Mouse (Mus musculus): ENCODE measurements at regions not wholly inside any gene's neighbourhood (a gene's known extent, or its start where the extent isn't known, plus 50 kb on each side); places are given as distances from the start of the nearest gene placed in this dataset.

DNA sequence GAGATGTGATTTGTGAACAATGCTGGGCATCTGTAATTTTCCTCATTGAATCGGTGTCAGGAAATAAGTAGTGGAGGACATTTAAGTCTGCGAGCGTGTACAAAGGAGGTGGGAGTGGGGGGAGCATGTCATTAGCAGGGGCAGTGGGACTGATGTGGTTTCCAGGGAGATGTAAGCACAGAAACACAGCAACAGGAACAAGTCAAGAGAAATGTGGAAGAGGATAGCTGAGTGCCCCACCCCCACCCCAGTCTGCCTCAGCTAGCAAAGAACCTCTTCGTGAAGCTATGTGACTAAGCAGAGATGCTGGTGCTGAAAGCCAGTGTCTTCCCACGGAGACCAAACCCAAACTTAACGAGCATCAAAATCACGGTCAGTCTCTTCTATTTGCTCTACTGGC, 151.9 kb downstream of the Drd1 start:
- no peak for DNase-seq (ENCODE audit: low read depth, low spot score)

DNA sequence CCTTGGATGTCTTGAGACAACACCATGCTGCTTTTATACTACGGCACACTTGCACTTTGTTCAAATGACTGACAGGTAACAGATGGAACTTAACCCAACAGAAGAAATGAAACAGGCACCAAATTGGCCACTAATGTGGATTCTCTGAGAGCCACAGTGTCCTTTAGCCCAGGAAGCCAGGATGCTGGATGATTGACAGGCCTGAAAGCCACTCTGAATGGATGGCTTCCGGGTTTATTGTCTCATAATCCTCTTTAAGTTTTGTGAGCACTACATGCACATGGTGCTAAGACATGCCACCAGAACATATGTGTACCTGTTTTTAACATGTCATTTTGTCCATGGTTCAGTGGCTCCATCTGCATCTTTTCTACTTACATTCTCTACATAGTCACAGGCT, 152.7 kb downstream of the Drd1 start:
- no peak for DNase-seq (ENCODE audit: low read depth, low spot score)

DNA sequence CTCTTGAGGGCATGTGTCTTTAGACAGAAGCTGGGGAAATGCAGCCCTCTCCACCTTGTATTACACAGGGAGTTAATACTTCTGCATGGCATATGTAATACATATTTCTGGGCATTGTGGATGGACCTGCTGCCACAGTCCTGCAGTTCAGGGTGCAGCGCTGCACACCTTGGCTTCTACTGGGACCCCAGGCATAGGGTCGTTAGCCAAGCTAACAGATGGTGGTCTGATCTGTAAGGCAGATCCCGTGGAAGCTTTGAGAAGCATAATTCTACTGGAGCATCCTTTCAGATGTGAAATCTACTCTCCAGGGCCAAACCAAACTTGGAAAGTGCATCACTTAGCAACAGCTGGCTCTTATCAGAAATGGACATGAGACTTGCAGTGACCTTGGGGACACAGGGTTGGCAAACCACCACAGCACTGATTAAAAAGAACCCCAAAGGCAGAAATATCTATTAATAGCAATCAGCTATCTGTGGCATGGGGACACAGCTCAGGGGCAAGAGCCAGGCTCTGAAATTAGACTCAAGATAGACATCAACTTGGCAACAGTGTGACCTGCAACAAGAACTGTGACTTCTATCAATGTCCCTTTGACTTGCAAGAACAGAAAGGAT, 155.0 kb downstream of the Drd1 start:
- DNase-seq (ENCODE audit: low read depth, low spot score): no peak

DNA sequence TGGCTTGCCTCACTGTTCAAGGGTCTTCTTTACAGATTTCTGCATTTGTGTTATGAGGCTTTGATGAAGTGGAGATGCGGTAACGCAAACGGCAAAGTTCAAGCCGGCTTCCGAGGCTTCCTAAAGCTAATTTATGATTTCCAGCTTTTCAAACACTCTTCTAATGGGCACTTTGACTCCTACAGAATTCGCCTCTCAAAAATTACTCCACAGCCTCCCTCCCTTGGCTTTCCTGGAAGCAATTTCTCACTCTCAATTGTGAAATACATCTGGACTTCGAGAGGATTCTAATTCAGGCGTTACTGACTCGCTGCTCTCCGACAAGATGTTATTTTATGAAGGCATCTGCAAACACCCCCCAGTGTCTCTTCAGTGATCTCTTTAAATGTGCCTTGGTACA, 157.2 kb downstream of the Drd1 start:
- DNase-seq (ENCODE audit: low read depth, low spot score): no peak

DNA sequence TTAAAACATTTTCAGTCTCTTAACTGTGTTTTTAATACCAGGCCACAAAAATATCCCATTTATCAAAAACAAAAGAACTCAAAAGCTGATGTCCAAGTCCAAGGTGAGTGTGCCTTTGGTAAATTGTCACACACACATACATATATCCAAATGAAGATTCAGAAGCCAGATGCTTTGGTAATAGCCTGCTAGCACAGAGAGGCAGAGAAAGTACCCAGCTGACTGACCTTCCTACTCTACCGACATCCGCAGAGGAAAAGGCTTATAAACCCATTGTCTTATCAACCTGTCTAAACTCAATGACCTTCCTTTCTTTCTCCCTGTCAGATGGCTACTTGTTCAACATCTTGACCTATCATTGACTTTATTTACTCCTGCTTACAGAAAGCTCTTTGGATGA, 158.3 kb downstream of the Drd1 start:
- no peak for DNase-seq (ENCODE audit: low read depth, low spot score)

DNA sequence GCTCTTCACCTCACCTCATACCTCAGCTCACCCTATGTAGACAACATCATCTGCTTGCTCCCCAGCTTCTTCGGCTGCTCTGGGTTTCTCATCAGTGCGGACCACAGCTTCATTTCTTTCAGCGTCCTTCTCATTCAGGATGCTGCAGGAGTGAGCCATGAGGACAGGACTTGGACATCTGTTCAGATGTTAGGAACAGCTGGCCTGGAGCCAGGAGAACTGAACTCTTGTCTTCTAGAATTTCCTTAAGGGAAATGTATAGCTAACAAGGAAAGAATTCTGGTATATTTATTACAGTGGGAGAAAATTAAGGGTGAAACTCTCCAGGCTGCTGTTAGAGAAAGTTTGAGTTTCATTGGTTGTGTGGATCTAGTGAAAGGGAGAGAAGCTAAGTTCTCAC, 167.1 kb downstream of the Drd1 start:
- no peak for DNase-seq (ENCODE audit: low read depth, low spot score)

DNA sequence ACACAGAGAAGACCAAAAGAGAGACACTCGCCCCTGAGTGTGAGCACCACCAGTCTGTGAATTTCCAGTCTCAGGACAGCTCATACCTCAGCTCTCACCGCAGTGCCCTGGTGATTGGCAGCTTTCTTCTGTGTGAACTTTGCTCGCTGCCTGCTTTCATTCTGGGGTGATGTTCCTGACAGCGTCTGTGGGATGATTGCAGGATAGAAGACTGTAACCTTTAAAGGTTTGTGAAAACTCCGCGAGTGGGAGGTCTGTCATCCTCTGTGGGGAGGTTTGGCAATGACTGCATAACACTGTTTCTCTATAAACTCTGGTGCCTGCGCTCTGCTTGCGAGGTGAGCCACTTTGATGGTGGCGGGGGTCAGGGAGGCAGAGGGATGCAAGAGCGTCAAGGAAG, 169.7 kb downstream of the Drd1 start:
- no peak for DNase-seq (ENCODE audit: low read depth, low spot score)

DNA sequence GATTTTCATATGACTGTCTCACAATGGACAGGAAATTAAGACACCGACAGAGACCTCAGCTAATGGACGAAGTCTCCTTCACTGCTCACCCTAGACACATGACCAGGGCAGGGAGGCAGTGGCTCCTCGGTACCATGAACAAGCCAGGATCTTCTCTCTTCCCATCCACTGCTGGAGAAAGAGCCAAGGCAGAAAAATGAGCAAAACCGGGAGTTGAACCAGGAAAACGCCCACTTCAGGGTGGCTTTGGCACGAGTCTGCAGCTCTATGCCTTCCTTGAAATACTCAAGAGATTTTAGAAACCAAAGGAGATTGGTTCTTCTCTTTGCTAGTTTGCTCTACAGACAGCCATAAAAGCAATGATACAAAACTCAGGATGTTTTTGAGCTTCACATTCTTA, 172.3 kb downstream of the Drd1 start:
- no peak for DNase-seq (ENCODE audit: low read depth, low spot score)

DNA sequence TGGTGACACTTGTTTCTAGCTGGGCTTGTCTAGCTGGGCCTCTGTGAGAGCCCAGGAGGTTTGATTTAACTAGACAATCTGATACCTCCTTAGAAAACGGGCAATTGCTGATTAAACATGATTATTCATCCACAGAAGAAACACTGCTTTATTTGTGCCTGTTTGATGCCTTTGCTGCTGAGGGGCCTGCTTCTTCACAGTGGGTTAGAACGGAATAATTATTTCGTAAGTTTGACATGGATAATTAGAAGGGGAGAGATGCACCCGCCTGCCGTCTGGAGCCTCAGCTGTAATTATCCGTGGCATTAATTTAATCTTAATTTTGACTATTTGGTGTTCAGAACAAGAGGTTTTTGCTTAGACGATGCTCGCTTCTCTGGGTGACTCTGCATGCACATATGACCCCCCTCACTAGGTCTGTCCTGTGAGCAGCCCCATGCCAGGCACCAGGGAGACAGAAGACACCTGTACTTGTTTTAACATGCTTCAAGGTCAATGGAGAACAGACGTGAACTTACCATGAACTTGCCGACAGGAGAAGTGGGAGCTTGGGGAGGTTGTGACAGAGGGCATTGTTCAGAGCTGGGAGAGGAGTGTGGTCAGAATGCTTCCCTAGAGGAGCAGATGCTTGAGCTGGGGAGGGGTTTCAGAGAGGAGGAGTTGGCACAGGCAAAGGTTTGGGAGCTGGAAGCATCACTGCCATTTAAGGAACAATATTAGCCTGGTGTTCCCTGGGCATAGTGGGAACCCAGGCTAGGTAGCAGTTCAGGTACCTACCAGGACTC, 174.8 kb downstream of the Drd1 start:
- DNase-seq (ENCODE audit: low read depth, low spot score): no peak

DNA sequence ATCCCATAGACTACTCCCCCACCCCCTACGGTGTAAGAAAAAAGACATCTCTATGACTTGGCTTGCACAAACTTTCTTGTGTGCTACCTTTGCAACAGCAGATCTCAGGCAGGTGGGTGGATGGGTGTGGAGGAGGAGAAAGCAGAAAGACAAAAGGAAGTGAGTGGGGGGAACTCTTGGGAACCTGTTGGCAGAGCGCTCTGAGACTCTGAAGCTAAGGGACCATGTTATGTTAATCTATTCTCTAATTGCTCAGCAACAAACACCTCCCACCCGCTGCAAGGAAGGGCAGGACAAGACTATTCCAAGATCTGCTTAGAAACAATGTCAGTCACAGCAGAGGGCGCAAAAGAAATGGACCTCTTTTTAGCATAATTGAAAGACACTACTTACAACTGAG, 180.0 kb downstream of the Drd1 start:
- DNase-seq (ENCODE audit: low read depth, low spot score): peak; percentile 7

DNA sequence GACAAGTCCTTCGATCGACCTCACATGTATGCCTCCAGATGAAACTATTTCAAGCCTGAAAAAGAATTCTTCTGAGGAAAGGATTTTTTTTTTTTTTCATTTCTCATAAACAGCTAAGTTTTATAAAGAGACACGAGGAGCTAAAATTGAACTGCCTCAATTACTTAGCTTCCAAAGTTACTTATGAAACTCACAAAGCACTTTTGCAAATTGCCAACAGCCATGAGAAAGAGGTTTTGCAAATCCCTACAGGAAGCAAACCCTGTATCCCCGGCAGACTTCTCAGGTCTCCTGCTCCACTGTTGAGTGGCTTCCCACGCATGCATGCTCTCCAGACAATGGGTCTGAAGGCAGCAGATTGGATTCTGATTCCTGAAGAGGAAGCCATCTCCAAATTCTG, 190.2 kb downstream of the Drd1 start:
- no peak for DNase-seq (ENCODE audit: low read depth, low spot score)

DNA sequence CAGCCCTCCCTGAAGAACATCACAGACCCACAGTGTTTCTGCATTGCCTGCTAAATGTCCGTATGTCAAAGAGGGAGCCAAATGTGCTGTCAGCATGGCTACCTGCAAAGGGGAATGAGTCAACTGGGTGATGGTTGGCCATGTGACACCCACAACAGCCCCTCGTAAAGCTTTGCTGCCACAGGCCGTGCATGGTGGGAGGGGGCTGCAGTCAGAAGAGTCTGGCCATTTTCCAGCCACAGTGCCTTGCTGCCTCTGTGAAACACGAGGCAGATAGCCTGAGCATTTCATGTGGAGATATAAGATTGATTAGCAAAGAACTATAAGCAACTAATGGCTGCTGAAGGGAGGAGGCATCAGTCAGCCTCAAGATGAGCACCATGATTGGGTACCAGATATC, 193.2 kb downstream of the Drd1 start:
- DNase-seq (ENCODE audit: low read depth, low spot score): no peak

DNA sequence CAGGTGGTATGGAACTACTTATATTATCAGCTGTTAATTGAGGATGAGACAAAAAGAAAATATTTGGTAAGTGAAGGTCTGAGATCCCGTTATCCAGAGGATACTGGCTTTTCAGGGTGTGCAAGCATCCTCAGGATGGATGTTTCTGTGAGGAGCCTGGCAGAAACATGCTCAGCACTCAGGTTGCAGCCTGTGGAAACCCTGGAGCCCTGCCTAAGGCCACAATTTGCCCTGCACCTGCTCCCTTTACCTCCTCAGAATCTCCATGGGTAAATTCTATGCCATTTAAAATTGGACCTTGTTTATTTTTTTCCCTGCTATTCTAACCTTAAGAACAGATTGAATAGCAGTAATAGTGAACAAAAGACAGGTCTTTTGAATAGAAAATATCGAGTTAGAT, 201.3 kb downstream of the Drd1 start:
- no peak for DNase-seq (ENCODE audit: low read depth, low spot score)

DNA sequence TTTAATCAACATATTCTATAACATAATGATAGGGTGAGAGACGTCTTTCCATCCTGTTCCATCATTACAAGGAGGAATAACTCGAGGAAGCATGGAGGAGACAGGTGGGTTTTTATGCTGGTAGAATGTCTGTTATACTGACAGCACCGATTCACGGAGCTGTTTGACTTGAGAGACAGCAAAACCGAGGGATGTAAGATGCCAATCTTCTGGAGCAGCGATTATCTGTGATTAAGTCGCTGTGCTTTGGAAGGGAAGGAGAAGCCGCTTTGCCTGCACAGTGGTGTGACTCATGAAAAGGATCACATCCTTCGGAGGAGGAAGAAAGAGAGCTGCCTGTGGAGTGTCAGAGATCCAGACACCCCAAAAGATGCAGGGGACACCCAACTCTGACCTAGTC, 205.4 kb downstream of the Drd1 start:
- DNase-seq (ENCODE audit: low read depth, low spot score): no peak

DNA sequence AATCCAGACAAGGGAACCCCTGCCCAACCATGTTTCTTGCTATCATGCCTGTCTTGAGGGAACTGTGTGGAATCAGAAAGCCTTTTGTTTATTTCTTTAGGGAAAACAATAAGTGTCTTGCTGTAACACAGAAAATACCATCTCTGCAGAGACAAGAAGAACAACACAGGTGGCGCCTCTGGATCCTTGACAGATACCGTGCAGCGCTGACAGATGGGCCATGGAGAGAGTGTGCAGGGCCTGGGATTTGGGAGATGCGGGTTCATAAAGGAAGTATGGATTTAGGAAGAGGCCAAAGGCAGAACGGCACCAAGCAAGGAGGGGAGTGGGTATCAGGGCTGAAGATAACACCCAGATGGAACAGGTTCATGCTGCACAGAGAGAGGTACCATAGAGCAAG, 209.3 kb downstream of the Drd1 start:
- no peak for DNase-seq (ENCODE audit: low read depth, low spot score)

DNA sequence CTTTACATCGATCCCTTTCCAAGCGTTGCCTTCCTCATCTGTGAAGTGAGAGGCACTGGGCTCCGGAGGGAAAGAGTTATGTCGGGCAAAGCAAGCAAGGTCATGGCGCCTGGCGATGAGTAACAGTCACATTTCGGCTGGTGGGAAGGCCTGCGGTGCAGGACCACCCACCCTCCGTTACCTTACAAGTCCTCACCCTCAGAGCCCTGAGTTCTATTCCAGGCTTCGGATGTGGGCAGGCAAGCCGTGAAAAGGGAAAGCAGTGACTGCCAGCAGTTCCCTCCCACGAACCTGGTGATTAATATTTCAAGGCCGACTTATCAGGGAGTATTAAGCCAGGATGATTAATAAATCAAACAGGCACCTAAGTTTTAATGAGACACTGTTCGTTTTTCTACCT, 209.7 kb downstream of the Drd1 start:
- DNase-seq (ENCODE audit: low read depth, low spot score): no peak

DNA sequence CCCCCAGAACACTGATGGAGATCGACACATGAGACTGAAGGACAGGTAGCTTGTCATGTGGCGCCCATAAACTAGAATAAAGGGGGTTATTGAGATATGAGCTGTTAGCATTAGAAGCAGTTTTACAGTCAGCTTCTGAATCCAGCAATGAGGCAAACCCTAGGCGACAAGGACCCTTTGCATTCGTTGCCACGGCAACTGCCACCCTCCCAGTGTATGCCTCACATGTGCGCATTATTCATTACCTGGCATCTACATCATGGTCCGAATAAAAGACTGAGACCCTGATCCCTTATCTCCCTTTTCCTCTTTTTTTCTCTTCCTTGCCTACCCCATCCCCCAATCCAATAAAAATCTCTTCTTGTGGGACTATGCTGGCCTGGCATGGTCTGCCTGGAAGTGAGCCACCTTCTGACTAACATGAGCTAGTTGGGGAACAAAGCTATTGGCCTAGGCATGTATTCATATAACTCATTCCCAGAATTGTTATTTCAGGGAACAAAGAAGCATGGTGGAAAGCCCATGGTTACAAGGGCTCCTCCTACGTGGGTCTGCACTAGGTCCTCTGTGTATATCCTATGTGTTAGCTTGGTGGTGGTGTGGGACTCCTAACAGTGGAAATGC, 229.4 kb downstream of the Drd1 start:
- peak; percentile 38 for DNase-seq (ENCODE audit: low read depth, low spot score)

DNA sequence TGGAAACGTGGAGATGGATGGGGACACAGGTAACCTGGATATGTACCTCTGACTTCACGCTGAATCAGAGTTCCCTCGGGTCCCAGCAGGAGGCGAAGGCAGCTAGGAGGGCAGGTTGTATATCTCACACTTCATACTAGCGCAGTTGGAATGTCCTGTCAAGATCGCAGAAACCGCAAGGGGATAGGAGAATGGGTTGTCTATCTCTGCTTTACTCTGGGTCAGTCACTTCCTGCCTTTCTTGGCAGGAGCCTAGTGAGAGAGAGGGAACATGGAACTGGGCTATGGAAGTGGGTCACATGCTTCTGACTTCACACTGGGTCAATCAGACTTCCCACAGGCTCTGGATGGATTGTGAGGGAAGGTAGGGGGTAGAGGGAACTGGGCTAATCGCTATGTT, 233.4 kb downstream of the Drd1 start:
- no peak for DNase-seq (ENCODE audit: low read depth, low spot score)

DNA sequence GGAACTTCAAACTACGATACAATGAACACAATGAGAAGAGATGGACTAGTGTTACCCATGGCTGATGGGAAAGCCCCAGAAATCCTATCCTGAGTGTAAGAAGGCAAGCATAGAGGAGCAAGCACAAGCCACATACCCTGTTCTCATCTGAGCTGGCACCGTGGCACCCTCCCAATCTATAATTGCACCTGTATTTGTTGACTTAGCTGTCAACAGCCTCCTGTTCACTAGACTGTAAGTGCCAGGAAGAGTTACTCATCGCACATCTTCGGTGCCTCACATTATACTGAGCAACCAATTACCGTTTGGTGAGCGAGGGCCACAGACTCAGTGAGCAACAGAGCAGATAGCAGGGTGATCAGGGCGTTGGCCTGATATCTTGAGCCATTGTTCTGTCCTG, 239.9 kb downstream of the Drd1 start:
- DNase-seq (ENCODE audit: low read depth, low spot score): no peak

DNA sequence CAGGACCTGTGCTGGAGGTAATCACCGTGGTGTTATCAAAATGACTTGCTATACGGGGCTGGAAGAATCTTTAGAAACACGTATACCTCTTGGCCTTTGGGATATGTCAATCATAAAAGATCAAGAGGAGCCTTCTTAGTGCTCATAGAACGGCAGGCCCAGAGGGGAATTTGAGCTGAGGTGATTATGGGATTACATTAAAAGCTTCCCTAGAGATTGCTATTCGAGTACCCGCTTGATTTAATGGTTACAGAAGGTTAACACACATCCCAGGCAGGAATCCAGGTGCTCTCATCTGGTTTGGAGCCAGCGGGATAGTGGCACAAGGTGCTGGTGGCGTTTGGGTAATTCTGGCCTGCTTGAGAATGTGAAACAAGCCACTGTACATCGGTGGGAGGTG, 241.4 kb downstream of the Drd1 start:
- DNase-seq (ENCODE audit: low read depth, low spot score): no peak

DNA sequence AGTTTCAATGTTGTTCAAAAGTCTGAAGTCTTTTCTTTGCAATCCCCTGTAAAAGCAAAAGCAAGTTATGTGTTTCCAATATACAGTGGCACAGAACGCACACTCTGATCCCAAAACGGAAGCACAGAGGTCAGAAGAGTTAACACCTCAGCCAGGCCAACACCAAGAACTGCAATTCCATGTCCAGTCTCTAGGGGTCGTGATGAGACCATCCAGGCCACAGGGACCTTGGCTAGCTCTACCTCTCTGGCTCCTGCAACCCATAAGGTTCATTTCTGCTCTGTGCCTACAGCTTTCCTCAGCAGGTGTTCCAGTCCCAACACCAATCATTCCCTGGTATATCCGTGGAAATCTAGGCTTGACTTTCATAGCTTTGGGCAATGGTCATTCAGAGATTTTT, 243.6 kb downstream of the Drd1 start:
- peak; percentile 75 for DNase-seq (ENCODE audit: low read depth, low spot score)

DNA sequence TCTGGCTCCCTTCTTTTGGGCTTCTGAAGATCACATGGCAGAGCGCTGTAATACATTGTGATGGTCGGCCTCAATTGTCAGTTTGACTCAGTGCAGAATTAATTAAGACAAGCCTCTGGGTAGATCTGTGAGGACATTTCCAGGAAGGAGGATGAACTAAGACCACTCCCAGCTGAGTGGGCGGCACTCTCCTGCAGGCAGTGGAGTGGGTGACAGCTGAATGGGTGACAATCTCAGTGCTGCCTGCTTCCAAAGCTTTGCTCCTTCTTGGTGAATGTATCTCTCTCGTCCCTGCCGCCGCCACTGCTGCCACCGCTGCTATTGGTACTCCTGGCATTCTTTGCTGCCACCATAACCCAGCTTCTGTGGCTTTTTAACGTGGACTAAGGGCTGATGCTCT, 244.4 kb downstream of the Drd1 start:
- no peak for DNase-seq (ENCODE audit: low read depth, low spot score)

DNA sequence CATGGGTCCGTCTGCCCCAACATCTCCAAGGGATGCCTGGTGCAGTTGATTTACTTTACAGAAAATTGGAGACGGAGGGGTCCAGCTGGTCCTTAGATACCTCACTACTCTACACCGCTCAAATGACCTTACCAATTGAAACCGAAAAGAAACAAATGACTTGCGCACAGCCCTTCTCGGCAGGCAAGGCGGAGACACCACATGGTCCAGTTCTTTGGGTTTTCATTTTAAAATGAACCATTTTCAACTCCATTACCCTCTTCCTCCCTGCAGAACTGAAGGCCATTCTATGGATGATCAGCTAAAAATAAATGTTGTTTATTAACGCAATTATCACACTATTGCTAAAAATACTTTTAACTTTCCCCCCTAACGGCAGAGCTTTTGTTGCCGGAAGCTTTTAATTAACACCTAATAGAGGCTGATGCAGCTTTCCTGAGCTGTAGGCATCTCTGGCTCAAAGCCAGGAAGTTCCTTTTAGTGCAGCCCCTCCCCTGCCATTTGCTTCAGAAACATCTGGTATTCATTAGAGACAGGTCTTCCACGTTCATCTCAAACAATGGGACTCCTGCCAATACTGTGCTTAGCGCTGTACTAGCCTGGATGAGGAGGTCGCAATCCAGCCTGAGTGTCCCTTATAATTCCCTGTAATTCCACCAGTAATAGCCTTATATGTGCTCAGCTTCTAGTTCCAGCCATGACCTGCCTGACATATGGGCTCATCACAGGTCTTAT, 247.5 kb downstream of the Drd1 start:
- DNase-seq (ENCODE audit: low read depth, low spot score): peak; percentile 63

Measured in ZHBTc4 (cell line).